Mouse (Mus musculus): Measurements from ENCODE around the gene Mrtfa. TPM values are rescaled to one million over a fixed set of nuclear protein-coding genes. Genes with fewer than 3 reads are reported as not detected.

Mrtfa gene
- polyA plus RNA-seq, 1 experiment from 2014 or later = 15.5 TPM

DNA sequence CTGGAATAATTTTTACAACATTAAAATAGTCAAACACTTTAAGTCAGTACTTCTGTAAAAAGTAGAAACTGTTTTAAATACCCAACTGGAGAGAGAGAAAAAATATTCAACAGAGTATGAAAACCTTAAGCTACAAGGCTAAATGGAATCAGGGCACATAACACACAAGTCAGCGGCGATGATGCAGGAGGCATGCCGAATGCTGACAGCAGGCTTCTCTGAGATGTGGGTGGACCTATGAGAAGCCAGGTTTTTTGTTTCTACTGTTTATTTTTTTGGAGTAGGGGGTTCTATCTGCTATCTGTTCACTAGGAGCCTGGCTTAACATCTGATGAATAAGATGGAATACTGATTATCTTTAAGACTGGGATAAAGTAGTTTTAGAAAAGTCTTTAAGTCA, 80.2 kb downstream of the Mrtfa start:
- Histone ChIP-seq H3K9me3 (replicated peaks; ENCODE audit: control insufficient read depth, low read length) (no peaks in the 10 kb centered on the region), H3K4me3 (ENCODE audit: low read depth, low read length) (no peak overlapping the region), H3K27me3 (ENCODE audit: control insufficient read depth, insufficient read depth, low read length) (no peaks in the 10 kb centered on the region), H3K27ac (replicated peaks; ENCODE audit: low read depth, low read length) (no peak overlapping the region), H3K9ac (replicated peaks; ENCODE audit: low read length) (no peak overlapping the region), H3K36me3 (replicated peaks; ENCODE audit: control insufficient read depth, insufficient read depth, low read depth, low read length) (no peaks in the 10 kb centered on the region), H3K4me1 (ENCODE audit: control insufficient read depth, insufficient read depth, low read length) (no peaks in the 10 kb centered on the region; the same call in 1 of the 2 replicates), H3K4me2 (ENCODE audit: low read depth, low read length) (no peak overlapping the region)
- DNase-seq (ENCODE audit: low spot score) (no peak), ATAC-seq (replicated peaks; ENCODE audit: insufficient number of reproducible peaks, low FRiP score, low TSS enrichment, low read depth) (no peak)
- WGBS = 79% methylated on average over 3 of the region's 3 CpGs

DNA sequence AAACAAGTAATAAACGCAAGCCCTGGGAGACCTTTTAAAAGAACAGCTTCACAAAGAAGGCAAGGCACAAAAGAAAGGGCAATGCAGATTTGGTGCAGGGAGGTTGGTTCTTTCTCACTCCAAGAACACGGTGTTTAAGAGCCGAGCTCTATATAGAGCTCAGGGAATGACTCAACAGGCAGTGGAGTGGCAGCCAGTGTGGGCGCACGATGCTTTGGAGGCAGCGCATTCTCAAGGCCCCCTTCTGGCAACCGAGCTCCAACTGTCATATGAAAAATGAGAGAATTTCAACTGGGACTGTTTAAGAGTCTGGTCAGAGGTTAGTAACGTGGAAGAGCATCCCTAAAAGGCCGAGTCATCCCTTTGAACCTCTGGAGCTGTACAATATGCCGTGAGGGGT, 84.6 kb downstream of the Mrtfa start:
- DNase-seq (ENCODE audit: low spot score) (no peak), ATAC-seq (replicated peaks; ENCODE audit: insufficient number of reproducible peaks, low FRiP score, low TSS enrichment, low read depth) (no peak)
- Histone ChIP-seq H3K27ac (replicated peaks; ENCODE audit: low read depth, low read length) (no peak overlapping the region), H3K9ac (replicated peaks; ENCODE audit: low read length) (no peak overlapping the region), H3K36me3 (replicated peaks; ENCODE audit: control insufficient read depth, insufficient read depth, low read depth, low read length) (no peaks in the 10 kb centered on the region), H3K4me1 (ENCODE audit: control insufficient read depth, insufficient read depth, low read length) (no peaks in the 10 kb centered on the region; the same call in 1 of the 2 replicates), H3K27me3 (ENCODE audit: control insufficient read depth, insufficient read depth, low read length) (no peaks in the 10 kb centered on the region), H3K9me3 (replicated peaks; ENCODE audit: control insufficient read depth, low read length) (no peaks in the 10 kb centered on the region), H3K4me2 (ENCODE audit: low read depth, low read length) (no peak overlapping the region), H3K4me3 (ENCODE audit: low read depth, low read length) (no peak overlapping the region)
- WGBS = 64% methylated on average over 10 of the region's 10 CpGs

GRCm38 (mm10) chr15:81104585-81105259, 85.8 kb downstream of the Mrtfa start:
- no peaks in the 10 kb centered on the region for H3K9me3 ChIP-seq (replicated peaks; ENCODE audit: control insufficient read depth, low read length)
- 43% methylated on average over 13 of the region's 13 CpGs for WGBS
- H3K4me1 ChIP-seq (ENCODE audit: control insufficient read depth, insufficient read depth, low read length) = no peaks in the 10 kb centered on the region; the same call in 1 of the 2 replicates
- H3K27ac ChIP-seq (replicated peaks; ENCODE audit: low read depth, low read length) = no peak overlapping the region
- no peak overlapping the region for H3K4me3 ChIP-seq (ENCODE audit: low read depth, low read length)
- no peaks in the 10 kb centered on the region for H3K27me3 ChIP-seq (ENCODE audit: control insufficient read depth, insufficient read depth, low read length)
- no peak for ATAC-seq (replicated peaks; ENCODE audit: insufficient number of reproducible peaks, low FRiP score, low TSS enrichment, low read depth)
- H3K4me2 ChIP-seq (ENCODE audit: low read depth, low read length) = no peak overlapping the region
- H3K36me3 ChIP-seq (replicated peaks; ENCODE audit: control insufficient read depth, insufficient read depth, low read depth, low read length) = no peaks in the 10 kb centered on the region
- no peak for DNase-seq (ENCODE audit: low spot score)
- H3K9ac ChIP-seq (replicated peaks; ENCODE audit: low read length) = no peak overlapping the region

DNA sequence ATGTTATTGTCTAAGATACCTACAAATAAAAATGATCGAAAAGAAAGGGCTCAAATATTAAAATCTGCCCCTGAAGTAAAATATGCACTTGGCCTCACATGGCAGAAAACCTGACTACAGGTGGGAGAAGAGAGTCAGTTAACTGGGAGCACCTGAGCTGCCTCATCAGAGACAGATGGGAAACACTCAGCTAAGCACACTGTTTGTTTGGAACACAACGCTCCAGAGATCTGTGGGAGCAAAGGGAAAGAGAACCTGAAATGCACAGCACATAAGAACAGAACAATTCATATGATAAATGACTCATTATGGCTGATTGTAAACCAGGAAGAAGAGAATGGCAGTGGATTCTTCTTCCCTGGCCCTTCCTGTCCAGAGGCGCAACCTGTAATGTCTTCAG, 87.1 kb downstream of the Mrtfa start:
- H3K27ac ChIP-seq (replicated peaks; ENCODE audit: low read depth, low read length) = no peak overlapping the region
- H3K4me2 ChIP-seq (ENCODE audit: low read depth, low read length) = no peak overlapping the region
- WGBS = 90% methylated on average over 3 of the region's 3 CpGs
- no peak overlapping the region for H3K9ac ChIP-seq (replicated peaks; ENCODE audit: low read length)
- H3K36me3 ChIP-seq (replicated peaks; ENCODE audit: control insufficient read depth, insufficient read depth, low read depth, low read length) = no peaks in the 10 kb centered on the region
- no peak overlapping the region for H3K4me3 ChIP-seq (ENCODE audit: low read depth, low read length)
- H3K4me1 ChIP-seq (ENCODE audit: control insufficient read depth, insufficient read depth, low read length) = no peaks in the 10 kb centered on the region; the same call in 1 of the 2 replicates
- ATAC-seq (replicated peaks; ENCODE audit: insufficient number of reproducible peaks, low FRiP score, low TSS enrichment, low read depth) (no peak), DNase-seq (ENCODE audit: low spot score) (no peak)
- H3K27me3 ChIP-seq (ENCODE audit: control insufficient read depth, insufficient read depth, low read length) = no peaks in the 10 kb centered on the region
- no peaks in the 10 kb centered on the region for H3K9me3 ChIP-seq (replicated peaks; ENCODE audit: control insufficient read depth, low read length)

- H3K4me2 ChIP-seq (ENCODE audit: low read depth, low read length) = no peak overlapping the region
- no peaks in the 10 kb centered on the region; the same call in 1 of the 2 replicates for H3K4me1 ChIP-seq (ENCODE audit: control insufficient read depth, insufficient read depth, low read length)
- H3K27ac ChIP-seq (replicated peaks; ENCODE audit: low read depth, low read length) = no peak overlapping the region
- no peaks in the 10 kb centered on the region for H3K9me3 ChIP-seq (replicated peaks; ENCODE audit: control insufficient read depth, low read length)
- H3K27me3 ChIP-seq (ENCODE audit: control insufficient read depth, insufficient read depth, low read length) = no peaks in the 10 kb centered on the region
- ATAC-seq (replicated peaks; ENCODE audit: insufficient number of reproducible peaks, low FRiP score, low TSS enrichment, low read depth) (no peak), DNase-seq (ENCODE audit: low spot score) (no peak)
- no peak overlapping the region for H3K4me3 ChIP-seq (ENCODE audit: low read depth, low read length)
- WGBS = 73% methylated on average over 13 of the region's 13 CpGs
- no peak overlapping the region for H3K9ac ChIP-seq (replicated peaks; ENCODE audit: low read length)
- H3K36me3 ChIP-seq (replicated peaks; ENCODE audit: control insufficient read depth, insufficient read depth, low read depth, low read length) = no peaks in the 10 kb centered on the region
Observed at GRCm38 (mm10) chr15:81102274-81102879, 88.2 kb downstream of the Mrtfa start.

DNA sequence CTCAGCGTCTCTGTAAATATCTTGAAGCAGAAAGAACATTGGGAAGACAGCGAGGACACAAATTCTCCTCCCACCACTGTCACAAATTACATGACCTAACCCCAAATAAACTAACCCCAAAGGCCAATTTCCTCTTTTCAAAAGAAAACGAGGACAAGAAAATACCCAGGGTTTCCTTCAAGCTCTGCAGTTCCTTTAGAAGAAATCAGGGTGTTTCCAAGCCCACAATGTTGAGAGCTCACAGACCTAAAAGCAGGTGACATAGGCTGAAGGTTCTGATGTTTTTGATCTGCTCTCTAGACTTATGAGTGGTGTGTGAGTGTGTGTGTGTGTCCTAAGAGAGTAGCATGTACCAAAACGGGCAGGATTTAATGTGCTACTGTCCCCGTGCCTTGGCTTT, 89.2 kb downstream of the Mrtfa start:
- H3K4me3 ChIP-seq (ENCODE audit: low read depth, low read length) = no peak overlapping the region
- DNase-seq (ENCODE audit: low spot score) (no peak), ATAC-seq (replicated peaks; ENCODE audit: insufficient number of reproducible peaks, low FRiP score, low TSS enrichment, low read depth) (no peak)
- no peaks in the 10 kb centered on the region for H3K9me3 ChIP-seq (replicated peaks; ENCODE audit: control insufficient read depth, low read length)
- H3K27ac ChIP-seq (replicated peaks; ENCODE audit: low read depth, low read length) = no peak overlapping the region
- no peaks in the 10 kb centered on the region for H3K36me3 ChIP-seq (replicated peaks; ENCODE audit: control insufficient read depth, insufficient read depth, low read depth, low read length)
- H3K4me1 ChIP-seq (ENCODE audit: control insufficient read depth, insufficient read depth, low read length) = no peaks in the 10 kb centered on the region; the same call in 1 of the 2 replicates
- H3K9ac ChIP-seq (replicated peaks; ENCODE audit: low read length) = no peak overlapping the region
- H3K27me3 ChIP-seq (ENCODE audit: control insufficient read depth, insufficient read depth, low read length) = no peaks in the 10 kb centered on the region
- H3K4me2 ChIP-seq (ENCODE audit: low read depth, low read length) = no peak overlapping the region
- WGBS = 71% methylated on average over 5 of the region's 5 CpGs

DNA sequence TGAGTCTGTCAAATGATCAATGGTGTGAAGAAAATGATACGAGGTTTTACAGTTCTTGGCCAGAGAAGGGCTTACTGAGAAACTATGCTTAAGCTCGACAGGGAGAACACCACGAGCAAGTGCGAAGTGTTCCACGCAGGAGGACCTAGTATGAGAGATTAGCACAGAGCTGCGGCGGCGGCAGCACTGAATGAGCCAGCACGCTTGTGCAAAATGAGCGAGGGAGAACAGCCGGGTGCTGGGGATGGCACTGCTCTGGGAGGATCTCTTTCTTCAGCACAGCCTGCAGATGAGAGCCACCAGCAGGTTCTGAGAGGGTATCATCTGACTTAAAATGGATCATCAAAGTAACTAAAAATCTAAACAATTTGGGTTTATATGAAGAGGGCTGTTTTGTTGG, 91.3 kb downstream of the Mrtfa start:
- Histone ChIP-seq H3K9me3 (replicated peaks; ENCODE audit: control insufficient read depth, low read length) (no peaks in the 10 kb centered on the region), H3K27me3 (ENCODE audit: control insufficient read depth, insufficient read depth, low read length) (no peaks in the 10 kb centered on the region), H3K4me3 (ENCODE audit: low read depth, low read length) (no peak overlapping the region), H3K27ac (replicated peaks; ENCODE audit: low read depth, low read length) (no peak overlapping the region), H3K9ac (replicated peaks; ENCODE audit: low read length) (no peak overlapping the region), H3K36me3 (replicated peaks; ENCODE audit: control insufficient read depth, insufficient read depth, low read depth, low read length) (no peaks in the 10 kb centered on the region), H3K4me2 (ENCODE audit: low read depth, low read length) (no peak overlapping the region), H3K4me1 (ENCODE audit: control insufficient read depth, insufficient read depth, low read length) (no peaks in the 10 kb centered on the region)
- 87% methylated on average over 11 of the region's 11 CpGs for WGBS
- DNase-seq (ENCODE audit: low spot score) (no peak), ATAC-seq (replicated peaks; ENCODE audit: insufficient number of reproducible peaks, low FRiP score, low TSS enrichment, low read depth) (no peak)

DNA sequence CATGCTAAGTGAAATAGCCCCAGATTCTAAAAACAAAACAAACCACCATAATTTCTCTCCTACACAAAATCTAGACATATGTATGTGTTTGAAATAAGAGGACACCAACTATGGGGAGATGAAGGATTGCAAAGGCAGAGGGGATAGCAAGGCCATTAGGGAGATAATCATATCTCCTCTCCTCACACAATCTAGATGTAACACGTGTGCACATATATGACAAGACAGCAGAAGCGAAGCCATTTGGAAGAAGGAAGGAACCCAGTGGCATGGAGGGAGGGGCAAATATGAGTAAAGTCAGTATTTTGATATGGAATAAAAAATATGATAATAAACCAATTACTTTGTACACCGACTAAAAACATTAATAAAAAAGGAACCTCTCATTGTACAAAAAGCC, 91.9 kb downstream of the Mrtfa start:
- Histone ChIP-seq H3K27me3 (ENCODE audit: control insufficient read depth, insufficient read depth, low read length) (no peaks in the 10 kb centered on the region), H3K27ac (replicated peaks; ENCODE audit: low read depth, low read length) (no peak overlapping the region), H3K4me3 (ENCODE audit: low read depth, low read length) (no peak overlapping the region), H3K4me2 (ENCODE audit: low read depth, low read length) (no peak overlapping the region), H3K4me1 (ENCODE audit: control insufficient read depth, insufficient read depth, low read length) (no peaks in the 10 kb centered on the region), H3K9me3 (replicated peaks; ENCODE audit: control insufficient read depth, low read length) (no peaks in the 10 kb centered on the region), H3K9ac (replicated peaks; ENCODE audit: low read length) (no peak overlapping the region), H3K36me3 (replicated peaks; ENCODE audit: control insufficient read depth, insufficient read depth, low read depth, low read length) (no peaks in the 10 kb centered on the region)
- DNase-seq (ENCODE audit: low spot score) (no peak), ATAC-seq (replicated peaks; ENCODE audit: insufficient number of reproducible peaks, low FRiP score, low TSS enrichment, low read depth) (no peak)
- 92% methylated on average over 3 of the region's 3 CpGs for WGBS
